Mouse (Mus musculus) heart, embryonic 11.5 days (tissue): Measurements from ENCODE around the gene Pygm. TPM values are rescaled to one million over a fixed set of nuclear protein-coding genes. Genes with fewer than 3 reads are reported as not detected.

ENCODE experiments used
- ATAC-seq: fragments of 200-750 bp; cut with Nextera tagmentation; replicated peaks from 2 replicates; pipeline ENCODE4 v1.8.0; 2017; ENCODE audit warnings: moderate library complexity; ENCODE audit not compliant: insufficient number of reproducible peaks, low FRiP score, low TSS enrichment
- H3K27ac ChIP-seq: fragments of 300-500 bp; sonication (generic); 2 replicates; pipeline ENCODE4 v1.5.1; 2014; ENCODE audit warnings: mild to moderate bottlenecking, low read depth, low read length
- H3K27me3 ChIP-seq: fragments of 300-500 bp; sonication (generic); 2 replicates; pipeline ENCODE4 v1.6.1; 2014; ENCODE audit warnings: mild to moderate bottlenecking, low read length, mixed read lengths; ENCODE audit not compliant: control insufficient read depth, insufficient read depth
- H3K36me3 ChIP-seq: fragments of 300-500 bp; sonication (generic); 2 replicates; pipeline ENCODE4 v1.6.1; 2014; ENCODE audit warnings: mild to moderate bottlenecking, low read length, moderate library complexity, mixed read lengths; ENCODE audit not compliant: control insufficient read depth, insufficient read depth
- H3K4me1 ChIP-seq: fragments of 300-500 bp; sonication (generic); 2 replicates; pipeline ENCODE4 v1.6.1; 2014; ENCODE audit warnings: low read length; ENCODE audit not compliant: control insufficient read depth, insufficient read depth
- H3K4me2 ChIP-seq: fragments of 300-500 bp; sonication (generic); 2 replicates; pipeline ENCODE4 v1.6.1; 2014; ENCODE audit warnings: mild to moderate bottlenecking, moderate library complexity
- H3K4me3 ChIP-seq: fragments of 300-500 bp; sonication (generic); 2 replicates; pipeline ENCODE4 v1.5.1; 2014; ENCODE audit warnings: low read depth, low read length
- H3K9ac ChIP-seq: fragments of 300-500 bp; sonication (generic); 2 replicates; pipeline ENCODE4 v1.6.1; 2014; ENCODE audit warnings: mild to moderate bottlenecking, low read depth, low read length, moderate library complexity
- H3K9me3 ChIP-seq: fragments of 300-500 bp; sonication (generic); replicated peaks from 2 replicates; pipeline ENCODE4 v1.6.1; 2016; ENCODE audit warnings: low read length; ENCODE audit not compliant: control insufficient read depth
- WGBS: fragments of 180-500 bp; shearing (Covaris S2); extraction: QIAGEN DNeasy Blood & Tissue Kit; methylation state at CpG from one replicate; pipeline ENCODE4 v1.1.7; 2014; ENCODE audit not compliant: insufficient replicate concordance; 5-methylcytosine and 5-hydroxymethylcytosine counted together
- polyA plus RNA-seq: library from polyadenylated mRNA; unstranded; fragments of >200 nt; fragmentation: Nextera tagmentation; extraction: Ambion mirVana; gene quantifications from 2 replicates; pipeline ENCODE4 v1.2.1, GENCODE M21; 2014

Gene Pygm
- polyA plus RNA-seq, 1 experiment from 2014 or later = 149 TPM

DNA sequence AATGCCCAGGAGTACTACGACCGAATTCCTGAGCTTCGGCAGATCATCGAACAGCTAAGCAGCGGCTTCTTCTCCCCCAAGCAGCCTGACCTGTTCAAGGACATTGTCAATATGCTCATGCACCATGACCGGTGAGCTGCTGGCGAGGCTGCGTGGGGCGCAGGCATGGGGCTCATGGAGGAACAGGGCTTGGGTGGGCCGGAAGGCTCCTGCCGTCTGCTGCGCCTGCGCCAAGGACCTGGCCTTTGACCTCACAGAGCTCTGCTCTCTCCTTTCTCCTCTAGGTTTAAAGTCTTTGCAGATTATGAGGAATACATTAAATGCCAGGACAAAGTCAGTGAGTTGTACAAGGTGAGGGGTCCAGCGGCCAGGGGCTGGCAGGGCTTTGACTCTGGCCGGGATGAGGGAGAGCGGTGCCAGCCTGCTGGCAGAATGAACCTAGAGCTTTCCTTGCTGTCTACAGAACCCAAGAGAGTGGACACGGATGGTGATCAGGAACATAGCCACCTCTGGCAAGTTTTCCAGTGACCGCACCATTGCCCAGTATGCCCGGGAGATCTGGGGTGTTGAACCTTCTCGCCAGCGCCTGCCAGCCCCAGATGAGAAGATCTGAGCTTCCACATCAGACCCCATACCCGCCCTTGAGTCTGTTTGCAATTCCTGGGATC is 13.5 kb downstream of the Pygm start:
- no peak overlapping the region for H3K27ac ChIP-seq
- H3K27me3 ChIP-seq = peaks cover 14% of the 10 kb centered on the region
- peaks cover 3% of the 10 kb centered on the region for H3K36me3 ChIP-seq
- H3K4me3 ChIP-seq = no peak overlapping the region
- no peaks in the 10 kb centered on the region for H3K9me3 ChIP-seq
- peaks cover 27% of the 10 kb centered on the region for H3K4me1 ChIP-seq
- no peak overlapping the region for H3K9ac ChIP-seq
- WGBS = 81% methylated on average over 22 of the region's 22 CpGs
- no peak overlapping the region; the same call in 1 of the 2 replicates for H3K4me2 ChIP-seq
- no peak for ATAC-seq

DNA sequence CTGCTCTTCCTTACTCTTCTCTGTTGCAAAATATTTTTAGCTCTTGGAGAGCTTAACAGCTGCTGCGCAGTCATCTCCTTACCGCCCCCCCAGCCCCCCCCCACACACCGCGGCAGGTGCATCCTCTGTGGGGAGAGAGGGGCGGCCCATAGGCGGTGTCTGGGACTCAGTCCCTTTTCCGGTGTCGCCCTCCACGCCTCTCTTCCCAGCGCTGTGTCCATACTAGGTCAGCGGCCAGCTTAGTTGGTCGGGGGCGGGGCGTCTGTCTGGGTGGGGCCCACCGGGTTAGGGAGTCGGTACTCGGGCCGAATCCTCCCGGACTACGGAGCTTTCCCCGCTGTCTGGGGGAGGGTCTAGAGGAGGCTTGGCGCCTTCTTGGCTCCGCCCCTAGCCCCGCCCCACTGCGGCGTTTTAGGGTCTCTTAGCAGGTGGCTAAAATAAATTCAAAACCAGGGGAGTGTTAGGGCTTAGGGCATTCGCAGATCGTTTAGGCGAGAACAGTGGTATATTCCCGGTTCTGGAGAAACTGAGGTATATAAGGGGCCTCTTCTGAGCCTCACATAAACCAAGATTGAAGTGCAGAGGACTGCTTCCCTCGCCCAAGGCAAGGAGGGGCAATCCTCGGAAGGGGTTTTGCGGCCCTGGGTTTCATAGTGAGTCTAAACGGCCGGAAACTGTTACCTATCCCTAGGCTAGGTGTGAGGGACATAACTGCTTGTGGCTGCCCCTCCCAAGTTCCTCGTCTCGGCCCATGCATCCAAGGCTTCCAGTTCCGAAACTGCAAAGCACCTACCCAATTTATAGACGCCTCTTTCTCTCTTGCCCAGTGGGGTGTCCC is 14.5 kb downstream of the Pygm start:
- no peaks in the 10 kb centered on the region for H3K36me3 ChIP-seq
- peak overlapping the region; percentile 68 for H3K9ac ChIP-seq
- peak overlapping the region; percentile 10; the same call in 1 of the 2 replicates for H3K27ac ChIP-seq
- peak; percentile 43 for ATAC-seq
- no peaks in the 10 kb centered on the region for H3K9me3 ChIP-seq
- peaks cover 27% of the 10 kb centered on the region for H3K4me1 ChIP-seq
- under 1% methylated on average over 39 of the region's 39 CpGs for WGBS
- peak overlapping the region; percentile 65 for H3K4me3 ChIP-seq
- H3K4me2 ChIP-seq = peak overlapping the region; percentile 97
- H3K27me3 ChIP-seq = peaks cover 14% of the 10 kb centered on the region

DNA sequence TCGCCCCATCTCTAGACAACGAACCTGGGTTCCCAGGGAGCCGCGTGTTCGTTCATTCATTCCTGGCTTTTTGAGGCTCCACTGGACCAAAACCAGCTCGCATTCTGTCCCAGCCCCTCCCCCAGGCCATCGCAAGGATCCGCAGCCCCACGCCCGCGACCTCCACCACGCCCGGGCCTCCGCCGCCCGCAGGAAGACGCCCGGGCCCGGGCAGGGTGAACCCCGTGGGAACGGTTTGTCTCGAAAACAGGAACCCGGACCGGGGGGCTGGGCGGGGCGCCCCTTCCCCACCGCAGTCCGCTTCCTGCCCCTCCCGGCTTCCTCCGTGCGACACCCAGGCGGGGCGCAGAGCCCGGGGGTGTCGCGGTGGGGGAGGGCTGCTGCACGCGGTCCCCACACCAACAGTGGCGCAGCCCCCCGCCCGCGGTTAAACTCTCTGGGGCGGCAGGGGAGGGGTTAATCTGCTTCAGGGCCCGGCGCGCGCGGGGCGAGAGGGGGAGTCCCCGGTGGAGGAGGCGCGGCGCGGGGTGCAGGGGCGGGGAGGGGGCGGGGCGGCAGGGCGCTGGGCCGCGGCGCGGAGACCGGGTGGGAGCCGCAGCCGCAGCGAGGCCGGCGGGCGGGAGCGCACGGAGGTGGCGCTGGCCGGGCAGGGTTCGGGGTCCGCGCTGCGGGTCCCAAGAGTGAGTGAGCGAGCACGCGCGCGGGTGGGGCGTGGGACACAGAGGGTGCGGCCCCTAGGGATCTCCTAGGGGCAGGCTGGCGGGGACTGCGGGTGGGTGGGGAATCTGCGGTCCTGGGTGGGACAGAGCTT is 15.3 kb downstream of the Pygm start, which contains the start of gene Rasgrp2:
Gene Rasgrp2, plus strand, starts transcription at position 56 of the 811 bp plus-strand sequence.
- peak within 1 kb of the TSS; percentile 97 for H3K4me2 ChIP-seq
- WGBS = under 1% methylated on average over 84 of the region's 87 CpGs
- ATAC-seq = no peak
- H3K27me3 ChIP-seq = peaks cover 14% of the 10 kb centered on the region
- H3K27ac ChIP-seq = peak within 1 kb of the TSS; percentile 10; the same call in 1 of the 2 replicates
- peaks cover 27% of the 10 kb centered on the region for H3K4me1 ChIP-seq
- peak within 1 kb of the TSS; percentile 65 for H3K4me3 ChIP-seq
- peak within 1 kb of the TSS; percentile 68 for H3K9ac ChIP-seq
- no peaks in the 10 kb centered on the region for H3K36me3 ChIP-seq
- no peaks in the 10 kb centered on the region for H3K9me3 ChIP-seq

DNA sequence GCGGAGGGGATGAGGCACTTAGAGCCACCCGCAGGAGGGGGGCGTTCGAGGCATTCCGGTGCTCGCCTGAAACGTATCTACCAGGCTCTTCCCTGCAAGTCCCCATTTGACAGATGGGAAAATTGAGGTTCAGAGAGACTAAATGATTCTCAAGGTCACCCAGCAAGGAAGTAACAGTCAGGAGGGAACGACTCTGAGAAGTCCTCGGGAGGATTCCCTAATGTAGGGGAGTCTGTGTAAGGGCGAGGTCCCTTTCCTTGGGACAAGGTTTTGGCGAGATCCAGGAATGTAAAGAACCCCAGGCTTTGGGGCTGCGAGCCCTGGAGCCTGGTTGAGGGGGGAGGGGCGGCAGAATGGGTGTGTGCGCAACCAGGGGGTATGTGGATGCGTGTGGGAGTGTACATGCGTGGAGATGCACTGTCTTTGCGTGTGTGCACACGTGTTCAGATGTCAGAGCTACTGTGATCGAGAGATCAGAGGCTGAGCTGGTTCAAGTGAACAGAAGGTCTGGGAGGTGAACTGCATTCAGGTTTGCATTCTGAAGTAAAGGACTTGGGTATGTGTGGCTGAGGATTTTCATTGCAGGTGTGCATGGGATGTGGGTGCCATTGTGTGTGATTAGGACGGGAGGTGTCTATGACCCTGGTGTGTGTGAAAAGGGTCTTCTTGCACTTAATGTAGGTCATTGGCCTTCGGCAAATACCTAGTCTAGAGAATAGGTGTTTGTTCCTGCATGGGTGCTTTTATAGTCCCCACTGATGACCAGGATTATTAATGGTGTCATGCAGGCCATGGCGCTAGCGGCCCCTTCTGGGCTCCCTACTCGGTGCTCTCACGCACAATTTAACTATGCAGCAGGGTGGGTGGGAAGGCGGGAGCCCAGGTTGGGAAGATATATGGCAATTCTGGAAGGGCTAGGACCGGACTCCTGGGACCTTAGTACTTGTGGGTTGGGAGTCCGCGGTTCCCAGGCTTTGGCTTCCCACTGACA is 16.2 kb downstream of the Pygm start:
- H3K4me1 ChIP-seq = peaks cover 27% of the 10 kb centered on the region
- WGBS = 3% methylated on average over 29 of the region's 29 CpGs
- peak overlapping the region; percentile 97 for H3K4me2 ChIP-seq
- no peak for ATAC-seq
- no peak overlapping the region for H3K27ac ChIP-seq
- peaks cover 14% of the 10 kb centered on the region for H3K27me3 ChIP-seq
- peak overlapping the region; percentile 68; the same call in 1 of the 2 replicates for H3K9ac ChIP-seq
- H3K36me3 ChIP-seq = no peaks in the 10 kb centered on the region
- H3K9me3 ChIP-seq = no peaks in the 10 kb centered on the region
- peak overlapping the region; percentile 65 for H3K4me3 ChIP-seq

DNA sequence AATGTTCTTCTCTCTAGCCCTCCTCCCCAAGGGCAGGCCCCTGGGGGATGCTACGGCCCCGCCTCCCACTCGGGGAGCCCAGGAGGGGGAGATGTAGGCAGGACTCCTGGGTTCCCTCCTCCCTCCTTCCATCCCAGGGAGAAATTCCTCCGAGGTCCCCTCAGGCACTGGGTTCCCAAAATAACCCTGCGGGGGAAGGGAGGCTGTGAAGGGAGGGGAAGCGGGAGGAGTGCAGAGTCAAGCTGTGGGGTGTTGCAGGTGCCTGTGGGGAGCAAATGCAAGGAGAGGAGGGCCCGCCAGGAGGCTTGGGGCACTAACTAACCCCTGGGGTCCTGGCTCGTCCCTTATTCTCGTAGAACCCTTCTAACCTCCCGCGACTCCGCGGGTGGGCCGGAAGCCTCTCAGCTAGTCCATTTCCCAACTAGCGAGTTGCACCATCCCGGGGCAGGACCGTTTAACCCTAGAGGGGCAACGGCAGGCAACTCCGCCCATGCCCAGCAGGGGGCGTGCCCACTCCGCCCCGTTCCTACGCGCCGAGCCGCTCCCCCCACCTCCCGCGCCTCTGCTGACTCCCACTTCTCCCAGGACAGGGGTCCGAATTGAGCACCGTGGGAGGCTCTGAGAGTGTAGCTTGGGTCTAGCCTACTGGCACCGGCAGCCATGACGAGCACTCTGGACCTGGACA is 17.1 kb downstream of the Pygm start:
- no peaks in the 10 kb centered on the region for H3K9me3 ChIP-seq
- peak overlapping the region; percentile 30; the same call in 1 of the 2 replicates for H3K27ac ChIP-seq
- WGBS = under 1% methylated on average over 32 of the region's 32 CpGs
- H3K4me2 ChIP-seq = peak overlapping the region; percentile 97
- peak overlapping the region; percentile 65 for H3K4me3 ChIP-seq
- ATAC-seq = 0 out of 2 replicates have a peak, but pooled peaks have one; percentile 14
- H3K9ac ChIP-seq = peak overlapping the region; percentile 62; the same call in 1 of the 2 replicates
- H3K4me1 ChIP-seq = peaks cover 27% of the 10 kb centered on the region
- peaks cover 14% of the 10 kb centered on the region for H3K27me3 ChIP-seq
- H3K36me3 ChIP-seq = no peaks in the 10 kb centered on the region

DNA sequence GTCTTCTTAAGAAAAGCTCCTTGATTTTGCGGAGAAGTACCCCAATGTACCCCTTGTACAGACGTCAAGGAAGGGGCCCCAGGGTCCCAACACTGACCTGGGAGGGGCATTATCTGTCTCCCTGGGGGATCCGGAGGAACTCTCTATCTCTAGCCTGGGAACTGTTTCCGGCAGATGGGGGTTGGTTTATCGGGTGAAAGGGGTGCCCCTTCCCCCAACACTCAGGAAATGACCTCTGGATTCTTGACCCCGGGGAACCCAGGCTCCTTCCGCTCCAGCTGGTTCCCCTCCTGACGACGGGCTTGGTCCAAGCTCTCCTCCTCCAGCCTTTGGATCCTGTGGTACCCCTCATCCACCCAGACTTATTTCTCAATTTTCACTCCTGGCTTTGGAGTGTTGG is 17.8 kb downstream of the Pygm start:
- peaks cover 27% of the 10 kb centered on the region for H3K4me1 ChIP-seq
- peak overlapping the region; percentile 65 for H3K4me3 ChIP-seq
- ATAC-seq = 0 out of 2 replicates have a peak, but pooled peaks have one; percentile 0
- peak overlapping the region; percentile 62; the same call in 1 of the 2 replicates for H3K9ac ChIP-seq
- no peak overlapping the region for H3K27ac ChIP-seq
- H3K9me3 ChIP-seq = no peaks in the 10 kb centered on the region
- no peaks in the 10 kb centered on the region for H3K36me3 ChIP-seq
- H3K27me3 ChIP-seq = peaks cover 14% of the 10 kb centered on the region
- WGBS = 4% methylated on average over 9 of the region's 9 CpGs
- H3K4me2 ChIP-seq = peak overlapping the region; percentile 97

DNA sequence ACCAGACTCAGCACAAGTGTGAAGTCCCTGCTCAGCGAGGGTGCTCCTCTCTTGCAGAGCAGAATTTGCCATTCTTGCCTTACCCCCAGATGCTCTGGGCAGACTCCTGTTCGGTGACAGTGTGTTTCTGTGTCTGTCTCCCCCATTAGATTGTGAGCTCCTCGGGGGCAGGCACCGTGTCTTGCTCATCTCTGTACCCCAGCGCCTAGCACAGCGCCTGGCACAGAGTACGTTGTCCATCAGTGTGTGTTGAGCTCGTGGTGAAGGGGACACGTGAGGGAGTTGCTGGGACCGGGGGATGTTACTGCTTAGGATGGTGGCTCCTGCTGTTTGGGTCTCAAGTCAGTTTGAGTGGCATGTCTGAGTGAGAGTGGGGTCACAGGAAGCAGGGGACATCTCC is 19.7 kb downstream of the Pygm start:
- peaks cover 22% of the 10 kb centered on the region for H3K4me1 ChIP-seq
- H3K9me3 ChIP-seq = no peaks in the 10 kb centered on the region
- peaks cover 14% of the 10 kb centered on the region for H3K27me3 ChIP-seq
- ATAC-seq = no peak
- no peak overlapping the region for H3K4me3 ChIP-seq
- H3K4me2 ChIP-seq = no peak overlapping the region
- WGBS = 73% methylated on average over 10 of the region's 10 CpGs
- no peak overlapping the region for H3K9ac ChIP-seq
- H3K27ac ChIP-seq = no peak overlapping the region
- no peaks in the 10 kb centered on the region for H3K36me3 ChIP-seq
